Mouse (Mus musculus) myocyte (in vitro differentiated cells): ENCODE data around the gene Vwa5b1.

ENCODE experiments used
- CEBPB ChIP-seq: IDR thresholded peaks from 2 replicates; pipeline ENCODE4 v1.6.1; 2011; ENCODE audit warnings: mild to moderate bottlenecking, moderate library complexity; ENCODE audit not compliant: poor library complexity, insufficient read depth, severe bottlenecking
- E2F4 ChIP-seq: IDR thresholded peaks from one replicate; pipeline ENCODE4 v1.6.1; 2011; ENCODE audit warnings: mild to moderate bottlenecking, control low read depth, moderate library complexity; ENCODE audit not compliant: insufficient read depth
- MAX ChIP-seq: IDR thresholded peaks from one replicate; pipeline ENCODE4 v1.6.1; 2011; ENCODE audit warnings: low read depth, mild to moderate bottlenecking, control low read depth
- MYOD1 ChIP-seq, 3 experiments: IDR thresholded peaks; one replicate each; pipeline ENCODE4 v1.6.1; 2011; ENCODE audit warnings: control low read depth in 2 of 3, low read depth in 2 of 3, mild to moderate bottlenecking in 2 of 3, moderate library complexity in 1 of 3; ENCODE audit not compliant: insufficient read length in 2 of 3, control insufficient read depth in 1 of 3
- MYOG ChIP-seq, 3 experiments: IDR thresholded peaks; one replicate each; pipeline ENCODE4 v1.6.1; 2011; ENCODE audit warnings: control low read depth in 2 of 3, low read depth in 2 of 3, mild to moderate bottlenecking in 2 of 3; ENCODE audit not compliant: insufficient read length in 2 of 3, control insufficient read depth in 1 of 3, insufficient read depth in 1 of 3
- POLR2A ChIP-seq: IDR thresholded peaks from one replicate; pipeline ENCODE4 v1.6.1; 2011; ENCODE audit warnings: low read depth, mild to moderate bottlenecking, control low read depth, moderate library complexity; ENCODE audit not compliant: insufficient read length
- POLR2AphosphoS2 ChIP-seq: IDR thresholded peaks from one replicate; pipeline ENCODE4 v1.6.1; 2011; ENCODE audit warnings: low read depth, control low read depth; ENCODE audit not compliant: insufficient read length
- REST ChIP-seq: IDR thresholded peaks from one replicate; pipeline ENCODE4 v1.6.1; 2011; ENCODE audit warnings: mild to moderate bottlenecking, control low read depth, moderate library complexity; ENCODE audit not compliant: insufficient read depth, insufficient read length
- SRF ChIP-seq: IDR thresholded peaks from one replicate; pipeline ENCODE4 v1.6.1; 2011; ENCODE audit warnings: low read depth; ENCODE audit not compliant: control insufficient read depth, insufficient read length
- TCF12 ChIP-seq: IDR thresholded peaks from one replicate; pipeline ENCODE4 v1.6.1; 2011; ENCODE audit warnings: mild to moderate bottlenecking, control low read depth; ENCODE audit not compliant: poor library complexity, insufficient read depth, severe bottlenecking
- TCF3 ChIP-seq: IDR thresholded peaks from one replicate; pipeline ENCODE4 v1.6.1; 2011; ENCODE audit warnings: low read depth, control low read depth; ENCODE audit not compliant: insufficient read length
- USF1 ChIP-seq: IDR thresholded peaks from one replicate; pipeline ENCODE4 v1.6.1; 2011; ENCODE audit warnings: low read depth, mild to moderate bottlenecking, control low read depth, moderate library complexity

GRCm38 (mm10) chr4:138531761-138532160 is 103.9 kb downstream of the Vwa5b1 start:
- TF ChIP-seq MAX (no peak), USF1 (no peak), TCF12 (no peak), E2F4 (no peak), POLR2A (no peak), MYOD1 (IDR thresholded peaks at IDR 0.05; ENCODE audit: control insufficient read depth in 1 of 3, insufficient read length in 2 of 3, low read depth in 2 of 3) (no peak), MYOG (IDR thresholded peaks at IDR 0.05; ENCODE audit: control insufficient read depth in 1 of 3, insufficient read depth in 1 of 3, insufficient read length in 2 of 3, low read depth in 2 of 3) (no peak), CEBPB (no peak), POLR2AphosphoS2 (no peak), TCF3 (no peak), REST (no peak), SRF (no peak)
